Mouse (Mus musculus) heart, embryonic 12.5 days (tissue): Measurements from ENCODE around the gene Mcat. TPM values are rescaled to one million over a fixed set of nuclear protein-coding genes. Genes with fewer than 3 reads are reported as not detected.

Experiments
- ATAC-seq: fragments of 200-750 bp; cut with Nextera tagmentation; 2 replicates; pipeline ENCODE4 v1.8.0; 2017; ENCODE audit warnings: moderate TSS enrichment, moderate library complexity; ENCODE audit not compliant: insufficient number of reproducible peaks, low FRiP score
- H3K27ac ChIP-seq: fragments of 300-500 bp; sonication (generic); 2 replicates; pipeline ENCODE4 v1.5.1; 2016; ENCODE audit warnings: mild to moderate bottlenecking, moderate library complexity; ENCODE audit not compliant: poor library complexity, severe bottlenecking
- H3K27me3 ChIP-seq: fragments of 300-500 bp; sonication (generic); replicated peaks from 2 replicates; pipeline ENCODE4 v1.6.1; 2016; ENCODE audit warnings: mild to moderate bottlenecking, moderate library complexity
- H3K36me3 ChIP-seq: fragments of 300-500 bp; sonication (generic); 2 replicates; pipeline ENCODE4 v1.6.1; 2016; ENCODE audit warnings: mild to moderate bottlenecking, moderate library complexity
- H3K4me1 ChIP-seq: fragments of 300-500 bp; sonication (generic); replicated peaks from 2 replicates; pipeline ENCODE4 v1.6.1; 2016; ENCODE audit warnings: mild to moderate bottlenecking
- H3K4me2 ChIP-seq: fragments of 300-500 bp; sonication (generic); 2 replicates; pipeline ENCODE4 v1.6.1; 2016; ENCODE audit warnings: mild to moderate bottlenecking, moderate library complexity
- H3K4me3 ChIP-seq: fragments of 300-500 bp; sonication (generic); 2 replicates; pipeline ENCODE4 v1.5.1; 2016; ENCODE audit warnings: mild to moderate bottlenecking
- H3K9ac ChIP-seq: fragments of 300-500 bp; sonication (generic); 2 replicates; pipeline ENCODE4 v1.6.1; 2016; ENCODE audit warnings: mild to moderate bottlenecking, moderate library complexity
- H3K9me3 ChIP-seq: fragments of 300-500 bp; sonication (generic); replicated peaks from 2 replicates; pipeline ENCODE4 v1.6.1; 2016; ENCODE audit warnings: mild to moderate bottlenecking, moderate library complexity
- WGBS: fragments of 180-500 bp; shearing (Covaris S2); methylation state at CpG from one replicate; pipeline ENCODE4 v1.1.7; 2016; 5-methylcytosine and 5-hydroxymethylcytosine counted together
- polyA plus RNA-seq: library from polyadenylated mRNA; unstranded; fragments of >200 nt; fragmentation: Nextera tagmentation; extraction: Ambion mirVana; gene quantifications from 2 replicates; pipeline ENCODE4 v1.2.1, GENCODE M21; 2016

Gene Mcat
- 34.4 and 34.8 TPM in 2 replicates for polyA plus RNA-seq

- Histone ChIP-seq H3K4me2 (peak within 1 kb of the TSS; percentile 99), H3K36me3 (no peaks in the 10 kb centered on the region), H3K4me1 (peaks cover 28% of the 10 kb centered on the region), H3K27me3 (no peaks in the 10 kb centered on the region), H3K9me3 (no peaks in the 10 kb centered on the region), H3K4me3 (peak within 1 kb of the TSS; percentile 67), H3K9ac (peak within 1 kb of the TSS; percentile 89), H3K27ac (peak within 1 kb of the TSS; percentile 71)
- under 1% methylated on average over 28 of the region's 28 CpGs for WGBS
- peak; percentile 83 for ATAC-seq
These were observed at the start of gene Mcat, which contains the start of gene Tspo for GRCm38 (mm10) chr15:83563327-83563856. Gene Mcat (minus strand): TSS chr15:83563787. Gene Tspo (plus strand): TSS chr15:83563592.

- Histone ChIP-seq H3K36me3 (peaks cover 4% of the 10 kb centered on the region; the same call in 1 of the 2 replicates), H3K27me3 (peaks cover 6% of the 10 kb centered on the region; the same call in 1 of the 2 replicates), H3K4me1 (peaks cover 7% of the 10 kb centered on the region; the same call in 1 of the 2 replicates), H3K9ac (no peak overlapping the region; the same call in 1 of the 2 replicates), H3K27ac (no peak overlapping the region), H3K4me3 (no peak overlapping the region), H3K9me3 (no peaks in the 10 kb centered on the region), H3K4me2 (no peak overlapping the region)
- 42% methylated on average over 15 of the region's 15 CpGs for WGBS
- ATAC-seq: no peak
These were observed 43.7 kb upstream of the Mcat start for GRCm38 (mm10) chr15:83607115-83607802.

- no peak overlapping the region; the same call in 1 of the 2 replicates for H3K9ac ChIP-seq
- WGBS: 87% methylated on average over 8 of the region's 8 CpGs
These were observed 43.1 kb upstream of the Mcat start for GRCm38 (mm10) chr15:83606700-83607099.

GRCm38 (mm10) chr15:83606216-83606615 lies 42.6 kb upstream of the Mcat start:
- Histone ChIP-seq H3K4me1 (peaks cover 7% of the 10 kb centered on the region; the same call in 1 of the 2 replicates), H3K27me3 (peaks cover 6% of the 10 kb centered on the region; the same call in 1 of the 2 replicates), H3K4me2 (no peak overlapping the region), H3K9ac (no peak overlapping the region), H3K27ac (no peak overlapping the region), H3K4me3 (no peak overlapping the region), H3K36me3 (no peaks in the 10 kb centered on the region), H3K9me3 (no peaks in the 10 kb centered on the region)
- WGBS: 73% methylated on average over 11 of the region's 11 CpGs
- no peak for ATAC-seq

More at GRCm38 (mm10) chr15:83606700-83607099, 43.1 kb upstream of the Mcat start:
- Histone ChIP-seq H3K9me3 (no peaks in the 10 kb centered on the region), H3K27me3 (peaks cover 6% of the 10 kb centered on the region; the same call in 1 of the 2 replicates), H3K27ac (no peak overlapping the region), H3K36me3 (no peaks in the 10 kb centered on the region), H3K4me2 (no peak overlapping the region), H3K4me3 (no peak overlapping the region), H3K4me1 (peaks cover 7% of the 10 kb centered on the region; the same call in 1 of the 2 replicates)
- ATAC-seq: no peak

- 91% methylated on average over 7 of the region's 7 CpGs for WGBS
These were observed 39.8 kb upstream of the Mcat start for GRCm38 (mm10) chr15:83603426-83603825.

GRCm38 (mm10) chr15:83603046-83603396 lies 39.4 kb upstream of the Mcat start:
- Histone ChIP-seq H3K4me1 (peaks cover 7% of the 10 kb centered on the region; the same call in 1 of the 2 replicates), H3K27ac (no peak overlapping the region), H3K36me3 (no peaks in the 10 kb centered on the region), H3K4me3 (no peak overlapping the region), H3K9ac (no peak overlapping the region), H3K9me3 (no peaks in the 10 kb centered on the region), H3K27me3 (no peaks in the 10 kb centered on the region), H3K4me2 (no peak overlapping the region)
- WGBS: 79% methylated on average over 1 of the region's 1 CpGs
- ATAC-seq: no peak

More at GRCm38 (mm10) chr15:83603426-83603825, 39.8 kb upstream of the Mcat start:
- ATAC-seq: no peak
- peaks cover 7% of the 10 kb centered on the region; the same call in 1 of the 2 replicates for H3K4me1 ChIP-seq
- peaks cover 4% of the 10 kb centered on the region; the same call in 1 of the 2 replicates for H3K27me3 ChIP-seq
- H3K36me3 ChIP-seq: no peaks in the 10 kb centered on the region
- no peak overlapping the region for H3K27ac ChIP-seq
- no peak overlapping the region for H3K4me2 ChIP-seq
- H3K4me3 ChIP-seq: no peak overlapping the region
- no peaks in the 10 kb centered on the region for H3K9me3 ChIP-seq
- H3K9ac ChIP-seq: no peak overlapping the region

GRCm38 (mm10) chr15:83602372-83603045 lies 38.9 kb upstream of the Mcat start:
- Histone ChIP-seq H3K36me3 (no peaks in the 10 kb centered on the region), H3K9me3 (no peaks in the 10 kb centered on the region), H3K27ac (no peak overlapping the region), H3K4me1 (peaks cover 7% of the 10 kb centered on the region; the same call in 1 of the 2 replicates), H3K4me3 (no peak overlapping the region), H3K9ac (no peak overlapping the region), H3K27me3 (no peaks in the 10 kb centered on the region), H3K4me2 (no peak overlapping the region)
- ATAC-seq: no peak
- 80% methylated on average over 13 of the region's 13 CpGs for WGBS

- Histone ChIP-seq H3K27me3 (no peaks in the 10 kb centered on the region), H3K4me3 (no peak overlapping the region), H3K4me2 (no peak overlapping the region), H3K36me3 (no peaks in the 10 kb centered on the region), H3K4me1 (peaks cover 5% of the 10 kb centered on the region; the same call in 1 of the 2 replicates), H3K27ac (no peak overlapping the region), H3K9ac (no peak overlapping the region), H3K9me3 (no peaks in the 10 kb centered on the region)
- ATAC-seq: no peak
- 68% methylated on average over 4 of the region's 4 CpGs for WGBS
These were observed 37.6 kb upstream of the Mcat start for GRCm38 (mm10) chr15:83601185-83601584.

- ATAC-seq: no peak
- Histone ChIP-seq H3K27ac (no peak overlapping the region), H3K9ac (no peak overlapping the region), H3K4me3 (no peak overlapping the region), H3K9me3 (no peaks in the 10 kb centered on the region), H3K27me3 (no peaks in the 10 kb centered on the region), H3K4me1 (peaks cover 32% of the 10 kb centered on the region), H3K36me3 (no peaks in the 10 kb centered on the region), H3K4me2 (no peak overlapping the region)
- WGBS: 83% methylated on average over 4 of the region's 4 CpGs
These were observed 33.2 kb upstream of the Mcat start for GRCm38 (mm10) chr15:83596833-83597232.

- peaks cover 40% of the 10 kb centered on the region for H3K4me1 ChIP-seq
- 36% methylated on average over 7 of the region's 7 CpGs for WGBS
- peak overlapping the region; percentile 91 for H3K4me3 ChIP-seq
- peak overlapping the region; percentile 91 for H3K4me2 ChIP-seq
- peak overlapping the region; percentile 91 for H3K9ac ChIP-seq
- 0 out of 2 replicates have a peak, but pooled peaks cover 6% of the 10 kb centered on the region for H3K36me3 ChIP-seq
- no peak for ATAC-seq
- H3K27ac ChIP-seq: no peak overlapping the region
- no peaks in the 10 kb centered on the region for H3K9me3 ChIP-seq
- H3K27me3 ChIP-seq: no peaks in the 10 kb centered on the region
These were observed 31.8 kb upstream of the Mcat start for GRCm38 (mm10) chr15:83595364-83595711.
